Mouse (Mus musculus): Measurements from ENCODE around the gene Mettl27. TPM values are rescaled to one million over a fixed set of nuclear protein-coding genes. Genes with fewer than 3 reads are reported as not detected.

The Mettl27 gene
- 1 to 10 TPM; 4.2 to 4.6 TPM for total RNA-seq (2021)
- long read RNA-seq, experiment 1, partial matches to known transcripts = 1 of 5 reads
- long read RNA-seq, experiment 1, other reads (novel, unspliced or antisense) = 1 of 5 reads
- long read RNA-seq, experiment 2, partial matches to known transcripts = 1 of 5 reads
- long read RNA-seq, experiment 2, other reads (novel, unspliced or antisense) = 2 of 5 reads

DNA sequence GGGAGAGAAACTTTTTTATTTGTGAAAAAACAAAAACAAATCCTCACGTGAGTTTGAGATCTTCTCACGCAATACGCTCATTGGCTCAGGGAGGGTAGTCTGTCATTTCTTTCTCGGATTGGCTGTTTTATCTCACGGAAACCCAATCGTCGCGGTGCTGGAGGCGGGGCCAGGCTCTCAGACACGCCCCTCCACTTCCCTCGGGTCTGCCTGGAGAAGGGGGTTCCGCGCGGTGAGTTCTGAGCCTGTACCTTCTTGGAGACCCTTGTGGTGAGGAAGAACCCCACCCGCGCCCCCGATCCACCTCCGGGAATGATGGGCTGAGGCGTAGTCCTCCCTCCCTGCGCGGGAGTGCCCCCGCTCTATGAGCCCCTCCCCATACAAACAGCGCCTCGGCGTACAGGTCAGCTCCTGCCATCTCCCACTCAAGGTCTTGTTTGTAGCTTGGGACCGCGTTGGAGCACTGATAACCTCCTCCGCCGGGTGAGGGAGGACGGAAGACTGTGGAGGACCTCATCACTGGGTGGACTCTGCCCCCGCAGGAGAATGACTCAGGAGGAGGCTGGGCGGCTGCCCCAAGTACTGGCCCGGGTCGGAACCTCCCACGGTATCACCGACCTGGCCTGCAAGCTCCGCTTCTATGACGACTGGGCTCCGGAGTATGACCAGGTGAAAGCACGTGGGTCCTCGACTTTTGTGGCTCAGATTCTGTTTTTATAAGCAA lies at the start of gene Mettl27:
TSS of gene Mettl27 (plus strand) at position 190 of the 724 bp plus-strand sequence.
- peak; percentile 91 for DNase-seq
- peak within 1 kb of the TSS; percentile 96 for H3K4me3 ChIP-seq
- peak within 1 kb of the TSS; percentile 91 for H3K27ac ChIP-seq
- intact Hi-C loops (cut with DNase I) = no loop called here
- TF ChIP-seq CTCF (IDR thresholded peaks at IDR 0.05) = no peak

DNA sequence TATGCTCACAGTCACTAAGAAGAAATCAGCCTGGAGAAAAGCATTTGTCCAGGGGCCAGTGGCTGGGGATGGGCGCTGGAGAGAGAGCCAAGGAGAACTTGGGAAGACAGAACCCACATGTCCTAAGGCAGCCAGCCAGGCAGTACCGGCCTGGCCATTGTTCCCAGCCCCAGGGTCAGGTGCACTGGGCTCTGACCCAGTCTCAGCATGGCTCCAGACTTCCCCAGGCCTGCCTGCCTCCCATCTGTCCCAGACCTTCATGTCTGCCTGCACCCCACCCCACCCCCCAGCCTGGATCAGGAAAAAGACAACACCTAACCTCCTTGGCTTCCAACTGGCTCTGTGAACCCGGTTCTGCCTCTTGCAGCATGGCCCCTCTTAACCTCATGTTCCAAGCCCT lies 49.1 kb upstream of the Mettl27 start:
- TF ChIP-seq CTCF (IDR thresholded peaks at IDR 0.05) = no peak
- Histone ChIP-seq H3K4me3 (no peak overlapping the region), H3K27ac (peak overlapping the region; percentile 75)
- DNase-seq = peak; percentile 72
- intact Hi-C loops (cut with DNase I) = no loop called here

DNA sequence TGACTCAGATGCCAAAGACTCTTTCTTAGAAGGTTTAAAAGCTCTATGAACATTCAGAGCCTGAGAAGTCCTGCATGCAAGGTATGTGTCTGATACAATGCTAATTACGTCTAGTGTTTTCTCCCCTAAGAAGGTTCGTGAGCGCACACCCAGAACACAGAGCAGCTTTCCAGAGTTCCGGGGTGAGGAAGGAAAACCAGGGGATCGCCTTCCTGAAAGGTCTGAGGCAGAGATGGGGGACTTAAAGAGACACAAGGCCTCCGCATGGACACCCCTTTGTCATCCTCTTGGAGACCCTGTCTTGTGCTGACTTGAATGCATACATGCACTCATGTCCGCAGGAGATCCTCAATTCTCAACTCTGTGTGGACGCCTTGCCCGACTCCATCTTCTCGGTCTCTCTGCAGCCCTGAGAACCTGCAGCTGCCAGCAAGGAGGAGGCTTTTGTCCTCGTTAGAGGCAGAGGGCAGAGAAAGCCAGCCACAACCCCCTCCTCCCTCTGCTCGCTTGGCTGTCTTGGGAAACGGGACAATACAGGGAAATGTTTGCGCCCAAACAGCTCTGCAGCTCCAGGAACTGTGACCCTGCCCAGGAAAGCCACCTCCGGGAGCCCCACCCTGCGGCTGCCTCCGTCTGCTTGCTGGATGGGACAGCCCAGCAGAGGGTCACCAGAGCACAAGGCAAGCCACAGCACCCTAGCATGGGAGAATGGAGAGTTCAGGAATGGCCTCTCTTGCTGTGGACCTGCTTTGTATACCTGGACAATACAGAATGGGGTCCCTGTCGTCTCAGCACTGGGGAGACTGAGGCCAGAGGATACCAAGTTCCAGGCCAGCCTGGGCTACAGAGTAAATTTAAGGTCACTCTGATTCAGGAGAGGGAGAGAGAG lies 44.5 kb upstream of the Mettl27 start:
- H3K4me3 ChIP-seq = peak overlapping the region; percentile 24; the same call in 1 of the 2 replicates
- peak; percentile 69 for DNase-seq
- intact Hi-C loops (cut with DNase I) = no loop called here
- no peak for TF ChIP-seq CTCF (IDR thresholded peaks at IDR 0.05)
- H3K27ac ChIP-seq = peak overlapping the region; percentile 88

DNA sequence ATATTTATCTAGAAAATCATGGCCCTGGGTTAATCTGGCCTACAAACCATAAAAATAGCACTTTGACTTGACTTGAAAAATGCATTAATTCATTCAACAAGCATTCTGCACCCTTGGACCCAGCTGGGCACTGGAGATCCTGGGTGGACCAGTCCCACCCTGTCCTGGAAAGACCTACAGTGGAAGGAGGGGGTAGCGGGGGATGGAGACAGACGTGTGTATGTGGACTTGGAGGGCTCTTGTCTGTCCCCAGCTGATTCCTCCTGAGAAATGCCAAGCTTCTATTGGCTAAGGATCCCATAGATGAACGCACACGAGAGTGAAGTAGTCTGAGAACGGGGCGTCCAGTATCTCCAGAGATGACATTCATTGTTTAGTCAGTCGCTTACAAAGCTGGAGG lies 43.7 kb upstream of the Mettl27 start:
- no peak overlapping the region for H3K4me3 ChIP-seq
- no peak for TF ChIP-seq CTCF (IDR thresholded peaks at IDR 0.05)
- H3K27ac ChIP-seq = peak overlapping the region; percentile 88
- intact Hi-C loops (cut with DNase I) = no loop called here
- DNase-seq = peak; percentile 35

DNA sequence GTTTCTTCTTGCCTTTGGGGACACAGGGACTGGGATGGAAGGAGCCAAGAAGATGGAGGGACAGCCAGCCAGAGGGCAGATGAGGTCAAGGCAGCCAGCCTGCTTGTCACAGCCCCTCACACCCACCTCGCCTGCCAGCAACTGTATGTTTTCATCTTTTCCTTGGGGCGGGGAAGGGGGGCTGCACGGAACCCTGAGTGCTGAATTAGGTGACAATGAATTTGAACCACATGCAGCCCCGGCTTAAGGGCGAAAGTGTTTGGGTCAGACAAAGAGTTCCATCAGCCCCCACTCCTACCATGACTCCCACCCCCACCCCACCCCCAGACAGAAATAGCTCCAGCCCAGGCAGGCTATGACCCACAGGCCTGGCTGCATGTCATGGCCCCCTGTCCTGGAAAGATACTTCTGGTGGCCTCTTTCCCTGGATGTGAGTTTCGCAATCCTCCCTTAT lies 41.5 kb upstream of the Mettl27 start:
- peak; percentile 53 for DNase-seq
- Histone ChIP-seq H3K4me3 (no peak overlapping the region), H3K27ac (peak overlapping the region; percentile 88)
- no peak for TF ChIP-seq CTCF (IDR thresholded peaks at IDR 0.05)
- intact Hi-C loops (cut with DNase I) = no loop called here

- DNase-seq = peak; percentile 40
- Histone ChIP-seq H3K27ac (peak overlapping the region; percentile 88), H3K4me3 (no peak overlapping the region)
- TF ChIP-seq CTCF (IDR thresholded peaks at IDR 0.05) = no peak
- intact Hi-C loops (cut with DNase I) = no loop called here
Observed at GRCm38 (mm10) chr5:134891552-134891951, 40.6 kb upstream of the Mettl27 start.

GRCm38 (mm10) chr5:134892717-134893116 lies 39.5 kb upstream of the Mettl27 start:
- intact Hi-C loops (cut with DNase I) = no loop called here
- H3K4me3 ChIP-seq = no peak overlapping the region
- TF ChIP-seq CTCF (IDR thresholded peaks at IDR 0.05) = peak; percentile 34
- peak overlapping the region; percentile 88 for H3K27ac ChIP-seq
- DNase-seq = no peak

DNA sequence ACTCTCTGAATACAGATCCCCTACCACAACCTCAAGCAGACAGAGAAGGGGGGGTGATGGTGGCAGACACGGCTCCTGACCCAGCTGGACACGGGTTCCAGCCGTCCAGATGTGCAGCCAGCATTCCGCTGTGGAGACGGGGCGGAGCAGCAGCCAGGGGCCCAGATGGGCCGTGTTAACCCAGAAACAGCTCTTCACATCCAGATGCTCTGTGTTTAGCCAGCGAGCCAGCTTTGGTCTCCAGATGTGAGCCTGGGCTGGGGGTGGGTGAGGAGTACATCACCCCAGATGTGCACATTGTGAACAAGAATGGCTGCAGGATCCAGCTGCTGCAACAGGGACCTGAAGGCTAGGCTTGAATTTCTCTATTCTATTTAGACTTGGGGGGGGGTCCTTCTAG lies 36.9 kb upstream of the Mettl27 start:
- intact Hi-C loops (cut with DNase I) = no loop called here
- 0 out of 2 replicates have a peak overlapping the region, but pooled peaks have one; percentile 31 for H3K27ac ChIP-seq
- TF ChIP-seq CTCF (IDR thresholded peaks at IDR 0.05) = no peak
- H3K4me3 ChIP-seq = no peak overlapping the region
- peak; percentile 74 for DNase-seq

GRCm38 (mm10) chr5:134896965-134897364 lies 35.2 kb upstream of the Mettl27 start:
- peak; percentile 48 for DNase-seq
- Histone ChIP-seq H3K27ac (no peak overlapping the region; the same call in 1 of the 2 replicates), H3K4me3 (no peak overlapping the region)
- intact Hi-C loops (cut with DNase I) = no loop called here
- TF ChIP-seq CTCF (IDR thresholded peaks at IDR 0.05) = no peak

- intact Hi-C loops (cut with DNase I) = no loop called here
- H3K4me3 ChIP-seq = no peak overlapping the region
- DNase-seq = no peak
- no peak for TF ChIP-seq CTCF (IDR thresholded peaks at IDR 0.05)
- no peak overlapping the region for H3K27ac ChIP-seq
Observed at GRCm38 (mm10) chr5:134897596-134897995, 34.6 kb upstream of the Mettl27 start.

GRCm38 (mm10) chr5:134901012-134901643 lies 31.0 kb upstream of the Mettl27 start:
- Histone ChIP-seq H3K4me3 (no peak overlapping the region), H3K27ac (no peak overlapping the region)
- peak; percentile 48 for DNase-seq
- peak; percentile 78 for TF ChIP-seq CTCF (IDR thresholded peaks at IDR 0.05)
- intact Hi-C loops (cut with DNase I) = loop anchor here (1.0 kb wide), 1 partner anchor 153 kb away; no protein-coding TSS in a partner anchor

DNA sequence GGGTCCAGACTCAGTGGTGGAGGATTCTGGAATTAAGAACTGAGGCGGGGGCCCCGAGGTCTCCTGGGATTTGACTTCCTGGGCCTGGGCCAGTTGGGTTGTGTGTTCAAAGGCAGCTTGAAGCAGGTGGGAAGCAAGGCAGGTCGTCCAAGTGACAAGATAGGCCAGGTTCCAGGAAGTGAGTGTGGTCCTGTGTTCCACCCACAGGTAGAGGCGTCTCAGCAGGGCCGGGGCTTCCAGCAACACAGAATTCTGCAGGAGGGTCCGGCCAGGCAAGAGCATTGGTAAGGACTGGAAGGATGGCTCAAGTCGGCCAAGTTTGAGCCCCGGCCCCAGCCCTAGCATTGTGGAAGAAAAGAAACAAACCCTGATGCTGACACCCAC lies 30.5 kb upstream of the Mettl27 start:
- peak; percentile 25 for DNase-seq
- intact Hi-C loops (cut with DNase I) = loop anchor here (1.0 kb wide), 1 partner anchor 153 kb away; no protein-coding TSS in a partner anchor
- TF ChIP-seq CTCF (IDR thresholded peaks at IDR 0.05) = no peak

More for the DNA sequence above, 30.5 kb upstream of the Mettl27 start:
- H3K27ac ChIP-seq = no peak overlapping the region
- no peak overlapping the region for H3K4me3 ChIP-seq
